Mouse (Mus musculus) limb, embryonic 12.5 days (tissue): ENCODE results near the gene Gm42906. TPM values are rescaled to one million over a fixed set of nuclear protein-coding genes. Genes with fewer than 3 reads are reported as not detected.

Source experiments
- ATAC-seq: fragments of 200-750 bp; cut with Nextera tagmentation; 2 replicates; pipeline ENCODE4 v1.8.0; 2017; ENCODE audit warnings: low read depth, moderate TSS enrichment; ENCODE audit not compliant: insufficient number of reproducible peaks, insufficient read depth, low FRiP score, low TSS enrichment
- H3K27ac ChIP-seq: fragments of 300-500 bp; sonication (generic); 2 replicates; pipeline ENCODE4 v1.5.1; 2016; ENCODE audit warnings: mild to moderate bottlenecking, moderate library complexity
- H3K27me3 ChIP-seq: fragments of 300-500 bp; sonication (generic); 2 replicates; pipeline ENCODE4 v1.6.1; 2016; ENCODE audit warnings: mild to moderate bottlenecking, moderate library complexity
- H3K36me3 ChIP-seq: fragments of 300-500 bp; sonication (generic); 2 replicates; pipeline ENCODE4 v1.6.1; 2016; ENCODE audit warnings: mild to moderate bottlenecking, moderate library complexity
- H3K4me1 ChIP-seq: fragments of 300-500 bp; sonication (generic); replicated peaks from 2 replicates; pipeline ENCODE4 v1.6.1; 2016
- H3K4me2 ChIP-seq: fragments of 300-500 bp; sonication (generic); 2 replicates; pipeline ENCODE4 v1.6.1; 2016; ENCODE audit warnings: mild to moderate bottlenecking, moderate library complexity
- H3K4me3 ChIP-seq: fragments of 300-500 bp; sonication (generic); replicated peaks from 2 replicates; pipeline ENCODE4 v1.5.1; 2016; ENCODE audit warnings: mild to moderate bottlenecking
- H3K9ac ChIP-seq: fragments of 300-500 bp; sonication (generic); replicated peaks from 2 replicates; pipeline ENCODE4 v1.6.1; 2016; ENCODE audit warnings: mild to moderate bottlenecking, moderate library complexity
- H3K9me3 ChIP-seq: fragments of 300-500 bp; sonication (generic); 2 replicates; pipeline ENCODE4 v1.6.1; 2016; ENCODE audit warnings: mild to moderate bottlenecking, moderate library complexity
- WGBS: fragments of 180-500 bp; shearing (Covaris S2); methylation state at CpG from one replicate; pipeline ENCODE4 v1.1.7; 2016; 5-methylcytosine and 5-hydroxymethylcytosine counted together
- polyA plus RNA-seq: library from polyadenylated mRNA; unstranded; fragments of >200 nt; fragmentation: Nextera tagmentation; extraction: Ambion mirVana; gene quantifications from 2 replicates; pipeline ENCODE4 v1.2.1, GENCODE M21; 2016

Gm42906 gene
- polyA plus RNA-seq, 1 experiment from 2014 or later, result not detected

- Histone ChIP-seq H3K4me2 (no peak overlapping the region), H3K4me1 (peaks cover 17% of the 10 kb centered on the region), H3K36me3 (peaks cover 27% of the 10 kb centered on the region), H3K4me3 (no peak overlapping the region), H3K9ac (no peak overlapping the region), H3K27me3 (no peaks in the 10 kb centered on the region), H3K9me3 (no peaks in the 10 kb centered on the region), H3K27ac (peak overlapping the region; percentile 70)
- 27% methylated on average over 7 of the region's 7 CpGs for WGBS
- peak; percentile 66; the same call in 1 of the 2 replicates for ATAC-seq
Measured at GRCm38 (mm10) chr5:151046917-151047316, 381.0 kb downstream of the Gm42906 start.

DNA sequence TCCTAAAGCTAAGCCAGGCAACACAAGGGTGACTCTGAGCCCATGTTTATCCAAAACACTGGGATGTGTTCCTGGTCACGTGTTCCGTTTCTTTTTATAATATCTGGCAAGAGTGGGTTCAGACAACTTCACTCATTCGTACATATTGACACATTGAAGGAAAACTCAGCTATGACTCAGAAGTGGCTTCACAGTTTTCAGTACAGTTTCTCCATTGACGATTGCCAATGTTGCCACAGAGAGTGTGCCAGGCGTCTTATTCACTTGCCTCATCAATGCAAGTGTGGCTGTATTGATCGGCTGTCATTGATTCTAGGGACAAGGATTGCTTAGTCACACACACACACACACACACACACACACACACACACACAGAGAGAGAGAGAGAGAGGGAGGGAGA lies 381.8 kb downstream of the Gm42906 start:
- no peak overlapping the region for H3K4me3 ChIP-seq
- H3K9me3 ChIP-seq, result no peaks in the 10 kb centered on the region
- H3K9ac ChIP-seq, result no peak overlapping the region
- WGBS, result 92% methylated on average over 6 of the region's 6 CpGs
- H3K27ac ChIP-seq, result no peak overlapping the region
- H3K36me3 ChIP-seq, result peaks cover 30% of the 10 kb centered on the region; the same call in 1 of the 2 replicates
- no peaks in the 10 kb centered on the region for H3K27me3 ChIP-seq
- no peak overlapping the region for H3K4me2 ChIP-seq
- ATAC-seq, result no peak
- H3K4me1 ChIP-seq, result peaks cover 17% of the 10 kb centered on the region

- no peak overlapping the region for H3K4me3 ChIP-seq
- no peak overlapping the region for H3K27ac ChIP-seq
- 95% methylated on average over 5 of the region's 5 CpGs for WGBS
- H3K9me3 ChIP-seq, result no peaks in the 10 kb centered on the region
- H3K27me3 ChIP-seq, result no peaks in the 10 kb centered on the region
- H3K9ac ChIP-seq, result no peak overlapping the region
- ATAC-seq, result no peak
- peaks cover 48% of the 10 kb centered on the region for H3K36me3 ChIP-seq
- peaks cover 14% of the 10 kb centered on the region for H3K4me1 ChIP-seq
- H3K4me2 ChIP-seq, result no peak overlapping the region
Measured at GRCm38 (mm10) chr5:151042911-151043310, 385.1 kb downstream of the Gm42906 start.

- 81% methylated on average over 7 of the region's 7 CpGs for WGBS
- no peaks in the 10 kb centered on the region for H3K9me3 ChIP-seq
- ATAC-seq, result no peak
- no peaks in the 10 kb centered on the region for H3K27me3 ChIP-seq
- no peak overlapping the region for H3K4me2 ChIP-seq
- H3K4me3 ChIP-seq, result no peak overlapping the region
- peaks cover 34% of the 10 kb centered on the region for H3K36me3 ChIP-seq
- H3K27ac ChIP-seq, result no peak overlapping the region
- no peak overlapping the region for H3K9ac ChIP-seq
- peaks cover 9% of the 10 kb centered on the region for H3K4me1 ChIP-seq
Measured at GRCm38 (mm10) chr5:151037871-151038270, 390.1 kb downstream of the Gm42906 start.

DNA sequence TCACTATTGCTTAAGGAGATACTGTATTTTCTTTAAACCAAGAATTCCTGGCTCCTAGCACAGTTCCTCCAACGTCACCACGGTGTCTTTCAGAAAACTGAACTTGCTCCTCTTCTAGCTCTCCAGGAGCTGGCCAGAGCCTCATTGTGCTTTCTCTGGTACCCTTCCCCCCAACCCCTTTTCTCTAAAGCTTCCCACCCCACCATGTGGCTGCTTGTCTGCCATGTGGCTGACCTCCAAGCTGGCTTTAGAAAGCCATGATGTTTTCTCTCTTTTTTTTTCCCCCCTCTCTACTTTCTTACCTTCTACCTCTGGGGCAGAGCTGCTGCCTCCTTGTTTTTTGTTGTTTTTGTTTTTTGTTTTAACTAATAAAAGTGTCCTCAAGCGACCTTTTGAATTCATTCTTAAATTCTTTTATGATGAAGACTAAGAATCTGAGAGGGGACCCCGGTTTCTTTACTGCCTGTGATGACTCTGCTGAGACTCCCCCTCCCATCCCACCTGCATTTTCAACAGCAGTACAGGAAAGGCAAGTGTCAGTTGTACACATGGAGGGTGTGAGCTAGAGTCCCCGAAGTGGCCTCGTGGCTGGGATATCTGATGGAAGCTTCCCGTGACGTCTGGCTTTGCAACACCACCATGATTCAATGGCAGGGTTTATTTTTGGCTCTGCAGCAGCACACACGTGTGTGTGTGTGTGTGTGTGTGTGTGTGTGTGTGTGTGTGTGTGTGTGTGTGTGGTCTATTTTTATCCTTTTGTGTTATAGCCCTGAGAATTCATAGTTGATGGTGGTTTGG lies 393.0 kb downstream of the Gm42906 start:
- H3K4me1 ChIP-seq, result peaks cover 15% of the 10 kb centered on the region
- H3K36me3 ChIP-seq, result peaks cover 14% of the 10 kb centered on the region
- H3K27me3 ChIP-seq, result no peaks in the 10 kb centered on the region
- 71% methylated on average over 9 of the region's 9 CpGs for WGBS
- no peak for ATAC-seq
- no peak overlapping the region for H3K4me2 ChIP-seq
- H3K4me3 ChIP-seq, result no peak overlapping the region
- H3K9ac ChIP-seq, result no peak overlapping the region
- H3K27ac ChIP-seq, result 0 out of 2 replicates have a peak overlapping the region, but pooled peaks have one; percentile 64
- H3K9me3 ChIP-seq, result no peaks in the 10 kb centered on the region

- 77% methylated on average over 6 of the region's 6 CpGs for WGBS
- no peak for ATAC-seq
- Histone ChIP-seq H3K4me2 (no peak overlapping the region), H3K36me3 (no peaks in the 10 kb centered on the region), H3K27me3 (no peaks in the 10 kb centered on the region), H3K27ac (no peak overlapping the region), H3K4me3 (no peak overlapping the region), H3K9me3 (no peaks in the 10 kb centered on the region), H3K9ac (no peak overlapping the region), H3K4me1 (peaks cover 20% of the 10 kb centered on the region)
Measured at GRCm38 (mm10) chr5:151028906-151029305, 399.1 kb downstream of the Gm42906 start.

DNA sequence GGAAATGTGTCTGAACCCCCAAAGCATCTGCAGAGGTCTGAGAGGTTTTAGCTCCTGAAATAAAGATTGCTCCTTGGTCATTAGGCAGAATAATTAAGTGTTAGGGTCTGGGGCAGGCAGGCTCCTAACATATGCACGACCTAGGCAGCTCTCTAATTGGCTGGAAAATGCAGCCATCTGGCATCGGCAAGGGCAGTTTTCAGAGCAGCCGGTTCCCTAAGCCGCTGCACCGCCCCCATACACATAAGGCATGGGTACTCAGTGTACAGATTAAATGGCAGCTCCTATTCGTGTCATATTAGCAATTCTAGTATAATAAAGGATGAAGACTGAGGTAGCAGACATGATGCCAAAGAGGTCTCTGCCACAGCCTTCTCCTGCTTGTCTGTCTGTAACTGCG lies 400.8 kb downstream of the Gm42906 start:
- Histone ChIP-seq H3K9me3 (no peaks in the 10 kb centered on the region), H3K27ac (peak overlapping the region; percentile 37; the same call in 1 of the 2 replicates), H3K4me2 (no peak overlapping the region), H3K9ac (no peak overlapping the region), H3K4me3 (no peak overlapping the region), H3K36me3 (no peaks in the 10 kb centered on the region), H3K4me1 (peaks cover 32% of the 10 kb centered on the region), H3K27me3 (no peaks in the 10 kb centered on the region)
- 18% methylated on average over 7 of the region's 7 CpGs for WGBS
- peak; percentile 82 for ATAC-seq

DNA sequence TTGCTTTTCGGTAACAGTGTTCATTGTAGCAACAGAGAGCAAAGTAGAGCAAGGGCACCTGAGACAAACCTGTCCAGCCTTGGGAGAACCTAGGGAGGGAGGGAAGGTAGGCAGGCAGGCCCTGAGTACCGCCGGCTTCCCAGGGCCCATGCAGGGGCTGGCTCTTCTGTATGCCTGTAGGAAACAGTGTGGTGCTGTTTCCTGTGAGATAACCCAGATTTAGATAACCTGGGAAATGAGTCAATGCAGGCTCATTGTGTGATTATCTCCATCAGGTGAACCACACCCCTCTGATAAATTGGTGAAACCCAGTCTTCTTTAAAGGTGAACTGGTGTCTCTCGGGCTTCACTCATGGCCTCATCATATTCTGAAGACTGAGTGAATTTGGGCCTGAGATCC lies 401.9 kb downstream of the Gm42906 start:
- ATAC-seq, result no peak
- H3K4me1 ChIP-seq, result peaks cover 32% of the 10 kb centered on the region
- peak overlapping the region; percentile 37; the same call in 1 of the 2 replicates for H3K27ac ChIP-seq
- no peak overlapping the region for H3K4me2 ChIP-seq
- no peaks in the 10 kb centered on the region for H3K27me3 ChIP-seq
- 87% methylated on average over 4 of the region's 4 CpGs for WGBS
- H3K36me3 ChIP-seq, result no peaks in the 10 kb centered on the region
- no peak overlapping the region for H3K9ac ChIP-seq
- no peaks in the 10 kb centered on the region for H3K9me3 ChIP-seq
- H3K4me3 ChIP-seq, result no peak overlapping the region

DNA sequence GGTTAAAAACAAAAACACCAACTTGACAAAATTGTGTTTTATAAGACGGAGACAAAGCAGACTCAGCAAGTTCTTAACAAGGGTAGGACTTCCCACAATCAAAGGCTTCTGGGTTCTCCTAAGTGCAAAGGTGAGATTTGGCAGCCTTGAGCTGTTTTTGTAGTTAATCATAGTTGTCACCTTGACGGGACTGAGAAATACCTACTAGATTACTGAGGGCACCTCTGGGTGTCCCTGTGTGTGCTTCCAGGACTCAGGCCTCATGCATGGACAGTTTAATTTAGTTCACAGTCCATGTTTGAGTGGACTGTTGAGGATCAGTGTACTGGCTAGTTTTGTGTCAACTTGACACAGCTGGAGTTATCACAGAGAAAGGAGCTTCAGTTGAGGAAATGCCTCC lies 403.5 kb downstream of the Gm42906 start:
- Histone ChIP-seq H3K9me3 (no peaks in the 10 kb centered on the region), H3K36me3 (no peaks in the 10 kb centered on the region), H3K27me3 (no peaks in the 10 kb centered on the region), H3K4me3 (no peak overlapping the region), H3K9ac (no peak overlapping the region), H3K4me2 (no peak overlapping the region), H3K4me1 (peaks cover 28% of the 10 kb centered on the region), H3K27ac (no peak overlapping the region)
- ATAC-seq, result no peak
- 56% methylated on average over 2 of the region's 2 CpGs for WGBS

DNA sequence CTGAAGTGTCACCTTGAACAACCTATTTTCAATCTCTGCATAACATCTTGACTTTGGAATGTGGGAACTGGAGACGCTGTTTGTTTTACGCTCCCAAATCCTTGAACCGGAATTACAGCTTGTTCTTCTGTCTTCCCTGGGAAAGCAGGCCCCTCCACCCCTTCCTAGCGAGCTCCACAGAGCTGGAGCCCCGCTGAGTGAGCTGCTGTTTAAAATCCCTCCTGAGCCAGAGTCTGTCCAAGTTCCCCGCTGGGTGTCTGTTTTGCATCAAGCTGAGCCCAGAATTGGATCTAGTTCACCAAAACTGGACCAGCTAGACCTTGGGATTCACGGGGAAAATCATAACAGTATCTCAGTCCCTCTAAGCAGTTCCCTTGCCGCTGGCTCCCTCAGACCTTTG lies 404.5 kb downstream of the Gm42906 start:
- Histone ChIP-seq H3K27me3 (no peaks in the 10 kb centered on the region), H3K27ac (peak overlapping the region; percentile 75), H3K4me3 (no peak overlapping the region), H3K4me2 (peak overlapping the region; percentile 29), H3K4me1 (peaks cover 38% of the 10 kb centered on the region), H3K9me3 (no peaks in the 10 kb centered on the region), H3K9ac (no peak overlapping the region), H3K36me3 (no peaks in the 10 kb centered on the region)
- no peak for ATAC-seq
- WGBS, result 6% methylated on average over 8 of the region's 8 CpGs

- Histone ChIP-seq H3K4me3 (no peak overlapping the region), H3K27me3 (no peaks in the 10 kb centered on the region), H3K9me3 (no peaks in the 10 kb centered on the region), H3K9ac (no peak overlapping the region), H3K27ac (0 out of 2 replicates have a peak overlapping the region, but pooled peaks have one; percentile 75), H3K4me2 (no peak overlapping the region), H3K36me3 (no peaks in the 10 kb centered on the region), H3K4me1 (peaks cover 40% of the 10 kb centered on the region)
- 38% methylated on average over 1 of the region's 1 CpGs for WGBS
- no peak for ATAC-seq
Measured at GRCm38 (mm10) chr5:151022939-151023338, 405.0 kb downstream of the Gm42906 start.

DNA sequence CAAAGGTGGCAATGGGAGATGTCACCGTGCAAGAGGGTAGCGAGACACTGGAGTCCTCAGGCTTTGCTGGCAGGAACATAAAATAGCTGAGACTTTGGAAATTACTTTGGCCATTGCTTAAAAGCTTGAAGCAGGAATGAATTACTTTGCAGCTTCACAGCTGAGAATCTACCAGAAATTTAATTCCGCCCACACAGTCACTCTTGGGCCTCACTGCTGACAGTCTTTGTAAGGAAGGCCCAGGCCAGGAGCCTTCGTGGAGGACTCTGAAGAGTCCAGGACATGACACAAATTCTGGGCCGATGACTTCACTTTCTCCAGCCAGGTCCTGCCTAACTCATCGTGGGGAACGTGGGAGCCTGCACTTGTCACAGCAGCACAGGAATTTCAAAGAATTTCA lies 405.9 kb downstream of the Gm42906 start:
- Histone ChIP-seq H3K27me3 (no peaks in the 10 kb centered on the region), H3K4me3 (no peak overlapping the region), H3K36me3 (no peaks in the 10 kb centered on the region), H3K9ac (no peak overlapping the region), H3K4me2 (no peak overlapping the region), H3K9me3 (no peaks in the 10 kb centered on the region), H3K4me1 (peaks cover 32% of the 10 kb centered on the region), H3K27ac (no peak overlapping the region)
- 87% methylated on average over 7 of the region's 7 CpGs for WGBS
- no peak for ATAC-seq
